15 mouse cellular contexts compared by ENCODE assay signal in genomic region chr1:190148661-190149232, GRCm38 (mm10). TPM values are rescaled to one million over a fixed set of nuclear protein-coding genes. Genes with fewer than 3 reads are reported as not detected.
DNase-seq lines count a peak whose midpoint lies in the region; ATAC-seq and TF ChIP-seq lines count a peak whose summit lies in the region.
"Had no signal": no experiment of that assay in that cellular context is flagged by ENCODE, and none has a peak within 500 bp of the region (broad histone marks: within the 10 kb centered on the region; RNA-seq: fewer than 3 reads in every experiment).

No protein-coding gene starts in this region.

- H3K9ac ChIP-seq in CH12.LX (ENCODE audit: insufficient read depth, low read depth), result no peak overlapping the region
- H3K9ac ChIP-seq in forebrain, embryonic 16.5 days (replicated peaks; ENCODE audit: low read depth, low read length), result no peak overlapping the region
- H3K9ac ChIP-seq in midbrain, embryonic 11.5 days (ENCODE audit: low read length), result peak overlapping the region; percentile 44; the same call in 1 of the 2 replicates
- H3K9ac ChIP-seq: liver, embryonic 13.5 days had no signal

- in situ Hi-C loops in CH12.LX (cut with MboI; ENCODE audit: low pct_ligation_motif_present, low pct_unique_long_range_greater_than_20kb, low sequenced_read_pairs), result no loop called here

- H3K27me3 ChIP-seq in heart, embryonic 10.5 days (ENCODE audit: insufficient read depth, poor library complexity, severe bottlenecking), result no peaks in the 10 kb centered on the region
- H3K27me3 ChIP-seq in CH12.LX (replicated peaks), result peaks cover 38% of the 10 kb centered on the region
- H3K27me3 ChIP-seq in forebrain, embryonic 16.5 days (replicated peaks; ENCODE audit: control insufficient read depth, insufficient read depth, low read length), result peaks cover 16% of the 10 kb centered on the region
- no peaks in the 10 kb centered on the region; the same call in 1 of the 2 replicates for H3K27me3 ChIP-seq in midbrain, embryonic 11.5 days (ENCODE audit: control insufficient read depth, insufficient read depth, low read length)
- H3K27me3 ChIP-seq: liver, embryonic 13.5 days had no signal

- H3K27ac ChIP-seq in heart, embryonic 10.5 days, result 0 out of 2 replicates have a peak overlapping the region, but pooled peaks have one; percentile 29
- H3K27ac ChIP-seq in CH12.LX (ENCODE audit: insufficient read depth, low read depth), result no peak overlapping the region
- H3K27ac ChIP-seq in forebrain, embryonic 16.5 days (ENCODE audit: low read length), result no peak overlapping the region
- peak overlapping the region; percentile 47 for H3K27ac ChIP-seq in midbrain, embryonic 11.5 days (ENCODE audit: low read depth, low read length)
- H3K27ac ChIP-seq: gastrocnemius, adult 2 months; liver, embryonic 13.5 days had no signal

- DNase-seq in heart, embryonic 10.5 days (ENCODE audit: low spot score), result no peak
- DNase-seq in heart, postnatal 14 days, result no peak
- DNase-seq in CH12.LX (ENCODE audit: extremely low read depth) (peak; percentile 37), liver (no peak)
- DNase-seq in midbrain, embryonic 11.5 days (ENCODE audit: low spot score, missing footprints), result peak; percentile 94
- no peak for DNase-seq in adrenal gland, postnatal 25 days
- DNase-seq in adrenal gland, postnatal 14 days, result no peak
- DNase-seq: gastrocnemius, adult 2 months; layer of hippocampus, adult 9-11 months; liver, embryonic 13.5 days; spleen, adult 18-20 months; thymus, postnatal 36 days had no signal

- dilution Hi-C loops in CH12.LX (cut with MboI; ENCODE audit: extremely low pct_ligation_motif_present, extremely low pct_unique_long_range_greater_than_20kb, low sequenced_read_pairs), result no loop called here

- H3K4me2 ChIP-seq in CH12.LX (ENCODE audit: insufficient read depth, low read depth, poor library complexity, severe bottlenecking), result no peak overlapping the region
- peak overlapping the region; percentile 11; the same call in 1 of the 2 replicates for H3K4me2 ChIP-seq in forebrain, embryonic 16.5 days (ENCODE audit: low read length)
- peak overlapping the region; percentile 31 for H3K4me2 ChIP-seq in midbrain, embryonic 11.5 days
- H3K4me2 ChIP-seq: liver, embryonic 13.5 days had no signal

- no peak for TF ChIP-seq CTCF in CH12.LX (conservative IDR thresholded peaks at IDR 0.05 in 1 of 2, IDR thresholded peaks at IDR 0.05 in 1 of 2; ENCODE audit: low read depth in 2 of 2, low read length in 2 of 2)

- peak; percentile 67 for TF ChIP-seq EP300 in CH12.LX (IDR thresholded peaks at IDR 0.05; ENCODE audit: low read length)

- ATAC-seq in forebrain, embryonic 16.5 days, result no peak
- peak; percentile 65 for ATAC-seq in midbrain, embryonic 11.5 days (ENCODE audit: low FRiP score)
- ATAC-seq: inflammation-experienced regulatory T-cells, adult 6 months had no signal

- peaks cover 48% of the 10 kb centered on the region for H3K4me1 ChIP-seq in heart, embryonic 10.5 days
- peaks cover 0 to 15% of the 10 kb centered on the region in 2 experiments; a peak in 2 of 4 replicates for H3K4me1 ChIP-seq in CH12.LX (ENCODE audit: control insufficient read depth in 1 of 2, insufficient read depth in 2 of 2)
- H3K4me1 ChIP-seq in forebrain, embryonic 16.5 days (replicated peaks; ENCODE audit: control insufficient read depth, insufficient read depth, low read length), result peaks cover 16% of the 10 kb centered on the region
- H3K4me1 ChIP-seq in midbrain, embryonic 11.5 days (ENCODE audit: control insufficient read depth, insufficient read depth, low read length), result peaks cover 25% of the 10 kb centered on the region
- H3K4me1 ChIP-seq: liver, embryonic 13.5 days had no signal

- no peak for TF ChIP-seq RAD21 in CH12.LX (IDR thresholded peaks at IDR 0.05; ENCODE audit: low read depth, low read length)

- no peak overlapping the region for H3K4me3 ChIP-seq in heart, embryonic 10.5 days
- H3K4me3 ChIP-seq in CH12.LX (replicated peaks in 1 of 3; ENCODE audit: low read depth in 2 of 3, low read length in 2 of 3, poor library complexity in 1 of 3), result no peak overlapping the region
- H3K4me3 ChIP-seq in forebrain, embryonic 16.5 days (replicated peaks; ENCODE audit: low read length), result no peak overlapping the region
- H3K4me3 ChIP-seq in midbrain, embryonic 11.5 days (ENCODE audit: low read depth, low read length), result no peak overlapping the region
- H3K4me3 ChIP-seq: gastrocnemius, adult 2 months; liver, embryonic 13.5 days had no signal

- no peaks in the 10 kb centered on the region for H3K79me2 ChIP-seq in CH12.LX (replicated peaks; ENCODE audit: control insufficient read depth, extremely low read depth, insufficient read depth, poor library complexity, severe bottlenecking)

- 43% methylated on average over 12 of the region's 12 CpGs for WGBS in heart, embryonic 10.5 days
- 3% methylated on average over 12 of the region's 12 CpGs for WGBS in forebrain, embryonic 16.5 days
- 15% methylated on average over 12 of the region's 12 CpGs for WGBS in midbrain, embryonic 11.5 days

- intact Hi-C loops in heart, postnatal 14 days (cut with DNase I), result loop anchor here (10.0 kb wide), 1 partner anchor 546 kb away; no protein-coding TSS in a partner anchor

- H3K36me3 ChIP-seq in heart, embryonic 10.5 days, result peaks cover 23% of the 10 kb centered on the region
- H3K36me3 ChIP-seq in CH12.LX (replicated peaks in 1 of 2; ENCODE audit: control insufficient read depth in 1 of 2, insufficient read depth in 1 of 2, low read length in 1 of 2), result no peaks in the 10 kb centered on the region
- no peaks in the 10 kb centered on the region for H3K36me3 ChIP-seq in forebrain, embryonic 16.5 days (ENCODE audit: control insufficient read depth, insufficient read depth)
- H3K36me3 ChIP-seq in midbrain, embryonic 11.5 days (ENCODE audit: control insufficient read depth, insufficient read depth, low read length), result no peaks in the 10 kb centered on the region
- H3K36me3 ChIP-seq: liver, embryonic 13.5 days had no signal

- H3K9me3 ChIP-seq in heart, embryonic 10.5 days, result no peaks in the 10 kb centered on the region
- no peaks in the 10 kb centered on the region for H3K9me3 ChIP-seq in CH12.LX (replicated peaks; ENCODE audit: low read length)
- no peaks in the 10 kb centered on the region for H3K9me3 ChIP-seq in forebrain, embryonic 16.5 days (ENCODE audit: control insufficient read depth, low read length)
- no peaks in the 10 kb centered on the region for H3K9me3 ChIP-seq in midbrain, embryonic 11.5 days (ENCODE audit: control insufficient read depth, low read length)
- H3K9me3 ChIP-seq: liver, embryonic 13.5 days had no signal

- no peak for TF ChIP-seq POLR2A in CH12.LX (IDR thresholded peaks at IDR 0.05; ENCODE audit: low read depth, low read length)

TF ChIP-seq in CH12.LX, 34 proteins besides CTCF, POLR2A, EP300 and RAD21:
- TF ChIP-seq CHD2 (IDR thresholded peaks at IDR 0.05; ENCODE audit: low read length) (no peak), TCF12 (IDR thresholded peaks at IDR 0.05; ENCODE audit: low read depth, low read length) (no peak), ZNF384 (IDR thresholded peaks at IDR 0.05; ENCODE audit: low read depth, low read length) (peak; percentile 94), POLR2AphosphoS2 (IDR thresholded peaks at IDR 0.05; ENCODE audit: low read depth, low read length) (no peak), MAX (IDR thresholded peaks at IDR 0.05; ENCODE audit: low read length) (peak; percentile 48; the same call in 1 of the 2 replicates), JUND (conservative IDR thresholded peaks at IDR 0.05; ENCODE audit: low read depth, low read length) (no peak), CHD1 (IDR thresholded peaks at IDR 0.05; ENCODE audit: low read depth, low read length) (no peak), USF1 (IDR thresholded peaks at IDR 0.05; ENCODE audit: low read depth, low read length) (no peak), IRF4 (IDR thresholded peaks at IDR 0.05; ENCODE audit: low read depth, low read length) (peak; percentile 77), MYC (IDR thresholded peaks at IDR 0.05; ENCODE audit: low read depth, low read length) (0 out of 2 replicates have a peak, but pooled peaks have one; percentile 45), NRF1 (IDR thresholded peaks at IDR 0.05; ENCODE audit: low read depth, low read length) (no peak), BHLHE40 (IDR thresholded peaks at IDR 0.05; ENCODE audit: low read depth, low read length) (peak; percentile 67)
TF ChIP-seq in CH12.LX: peak in this region for 5.

RNA-seq across cellular contexts. Expression of gene Prox1, which starts 21.8 kb away (rescaled TPM):
- polyA plus RNA-seq in heart, embryonic 10.5 days (2016; fragmentation: Nextera tagmentation; extraction: Ambion mirVana), result 13.3 and 17.3 TPM in 2 replicates
- total RNA-seq in heart, postnatal 14 days (2021), result 10 to 100 TPM; 39.5 to 43.6 TPM
- total RNA-seq in CH12.LX (2012; rRNA removed) (0.04 TPM in 2 replicates), CH12.LX (2014; rRNA removed) (not detected in 2 replicates)
- 0.12 and 0.27 TPM in 2 replicates for polyA plus RNA-seq in CH12.LX (2012; ENCODE audit: insufficient read length, low read depth)
- polyA plus RNA-seq in forebrain, embryonic 16.5 days (2015; fragmentation: Nextera tagmentation; extraction: Ambion mirVana), result 8.1 and 9.4 TPM in 2 replicates
- 8.3 TPM in 2 replicates for polyA plus RNA-seq in midbrain, embryonic 11.5 days (2014; fragmentation: Nextera tagmentation; extraction: Ambion mirVana)
- total RNA-seq in adrenal gland, postnatal 25 days (2021), result 52.6 and 66.7 TPM in 2 replicates
- 29.3 and 34.5 TPM in 2 replicates for total RNA-seq in adrenal gland, postnatal 14 days (2021)
- total RNA-seq: MEL had no signal

Comparison
In these comparisons a context has a peak if more than half of its experiments do, and no peak if none do; other contexts are left out.
1. DNase-seq: peak in CH12.LX (single experiment) and midbrain, embryonic 11.5 days (single experiment); none in heart, embryonic 10.5 days (single experiment), heart, postnatal 14 days (0 of 2), adrenal gland, postnatal 25 days (single experiment), adrenal gland, postnatal 14 days (single experiment) and liver (single experiment).
2. H3K27ac ChIP-seq: peak in heart, embryonic 10.5 days (single experiment) and midbrain, embryonic 11.5 days (single experiment); none in CH12.LX (single experiment) and forebrain, embryonic 16.5 days (single experiment).
3. RNA of gene Prox1, which starts 21.8 kb away (total RNA-seq): 52.6 to 66.7 TPM in adrenal gland, postnatal 25 days, 39.5 to 43.6 TPM in heart, postnatal 14 days and 29.3 to 34.5 TPM in adrenal gland, postnatal 14 days; 0.04 TPM in CH12.LX; every median in the first group is over 10 times any median in the second.